Mouse (Mus musculus): Measurements from ENCODE around the gene Galnt2. TPM values are rescaled to one million over a fixed set of nuclear protein-coding genes. Genes with fewer than 3 reads are reported as not detected.

The Galnt2 gene
- polyA plus RNA-seq, 1 experiment, result 43.9 TPM

DNA sequence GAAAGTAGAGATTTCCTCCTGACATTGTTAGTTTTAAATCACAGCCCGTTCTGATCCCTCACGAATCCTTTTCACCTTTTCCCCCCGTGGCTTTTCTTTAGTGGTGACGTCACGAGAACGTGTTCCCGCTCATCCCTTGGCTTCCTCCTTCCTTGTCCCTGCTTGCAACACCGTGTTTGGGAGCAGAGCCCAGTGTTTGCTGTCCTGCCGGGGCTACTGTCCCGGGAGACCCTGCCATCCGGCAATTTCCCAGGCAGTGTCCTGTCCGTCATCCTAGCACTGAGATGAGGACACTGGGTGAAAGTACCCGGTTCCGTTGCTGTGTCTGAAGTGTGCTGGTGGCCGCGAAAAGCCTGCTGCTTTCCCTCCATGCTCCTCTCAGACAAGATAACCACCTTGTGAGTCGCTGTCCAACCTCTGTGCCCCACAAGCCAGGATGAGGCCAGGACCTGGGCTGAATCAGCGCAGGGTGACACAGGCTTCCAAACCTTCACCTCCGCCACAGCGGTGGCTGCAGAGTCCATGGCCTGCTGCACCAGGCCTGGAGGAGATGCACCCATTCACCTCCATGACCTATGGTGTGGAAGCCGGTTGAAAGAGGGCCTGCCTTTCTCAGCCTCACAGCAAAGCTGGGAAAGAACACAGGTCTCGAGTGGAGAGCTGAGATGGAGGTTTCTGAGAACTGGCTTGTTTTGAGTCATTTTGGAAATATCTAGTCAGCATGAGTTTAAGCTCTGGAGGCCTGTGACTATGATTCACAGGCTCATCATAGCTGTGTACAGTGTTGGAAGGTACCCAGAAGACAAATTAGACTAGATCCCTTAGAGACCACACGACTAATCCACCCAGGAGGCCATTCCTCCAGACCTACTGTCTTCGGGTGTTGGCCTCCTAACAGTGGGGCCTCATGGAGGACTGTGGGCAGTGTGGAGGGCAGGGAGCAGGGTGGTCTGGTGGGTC, 47.0 kb downstream of the Galnt2 start:
- Histone ChIP-seq H3K27ac (ENCODE audit: insufficient read depth, low read depth, low read length) (no peak overlapping the region), H3K4me1 (ENCODE audit: control insufficient read depth, insufficient read depth, low read length) (peaks cover 19% of the 10 kb centered on the region), H3K4me3 (ENCODE audit: insufficient read depth, low read length) (no peak overlapping the region)
- TF ChIP-seq POLR2A (IDR thresholded peaks at IDR 0.05; ENCODE audit: borderline replicate concordance, low read depth, low read length), result no peak
- no peak for TF ChIP-seq CTCF (IDR thresholded peaks at IDR 0.05; ENCODE audit: low read depth, low read length)

DNA sequence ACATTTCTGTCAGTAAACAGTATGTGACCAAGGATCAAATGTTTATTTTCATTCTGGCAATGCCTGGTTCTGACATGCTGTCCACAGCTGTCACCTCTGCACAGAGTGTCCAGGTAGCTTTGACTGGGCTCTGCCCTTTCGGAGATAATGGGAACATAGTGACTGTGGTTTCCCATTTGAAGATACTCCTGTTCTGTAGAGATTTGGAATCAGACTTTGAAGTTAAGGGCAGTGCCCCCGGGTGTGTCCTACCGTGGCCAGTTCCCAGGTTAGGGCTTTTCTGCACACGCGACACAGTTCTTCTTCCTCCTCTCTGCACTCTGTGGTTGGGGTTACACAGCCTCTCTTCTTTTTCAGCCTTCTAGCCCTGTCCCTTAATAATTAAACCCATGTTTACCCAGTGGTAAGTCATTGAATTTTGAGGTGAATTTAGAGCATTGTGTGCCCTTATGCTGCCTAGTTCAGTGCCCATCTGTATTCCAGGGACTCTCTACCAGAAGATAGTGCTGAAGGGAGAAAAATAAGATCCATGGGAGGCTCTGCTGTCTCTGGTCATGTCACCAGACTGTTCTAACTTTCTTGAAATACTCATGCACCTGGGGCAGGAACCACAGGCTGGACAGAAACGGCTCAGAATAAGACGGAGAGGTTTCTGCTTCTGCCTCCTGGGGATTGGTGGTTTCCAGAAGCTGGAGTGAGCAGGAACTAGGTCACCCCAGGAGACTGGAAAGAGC, 47.9 kb downstream of the Galnt2 start:
- Histone ChIP-seq H3K4me1 (ENCODE audit: control insufficient read depth, insufficient read depth, low read length) (peaks cover 14% of the 10 kb centered on the region), H3K4me3 (ENCODE audit: insufficient read depth, low read length) (no peak overlapping the region), H3K27ac (ENCODE audit: insufficient read depth, low read depth, low read length) (no peak overlapping the region)
- no peak for TF ChIP-seq CTCF (IDR thresholded peaks at IDR 0.05; ENCODE audit: low read depth, low read length)
- TF ChIP-seq POLR2A (IDR thresholded peaks at IDR 0.05; ENCODE audit: borderline replicate concordance, low read depth, low read length), result no peak

DNA sequence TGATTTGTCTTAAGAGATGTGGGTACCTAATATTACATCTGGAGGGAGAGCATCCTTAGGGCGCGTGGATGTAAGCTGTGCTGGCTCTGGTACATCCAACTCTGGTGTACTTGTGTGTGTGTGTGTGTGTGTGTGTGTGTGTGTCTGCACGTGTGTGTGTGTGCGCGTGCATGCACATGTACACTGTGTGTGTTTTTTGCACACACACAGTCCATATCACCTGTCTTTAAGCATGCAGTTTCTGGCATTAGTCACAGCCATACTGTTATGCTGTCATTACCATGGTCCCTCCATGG, 48.4 kb downstream of the Galnt2 start:
- H3K27ac ChIP-seq (ENCODE audit: insufficient read depth, low read depth, low read length), result no peak overlapping the region
- no peak overlapping the region for H3K4me3 ChIP-seq (ENCODE audit: insufficient read depth, low read length)
- peaks cover 14% of the 10 kb centered on the region for H3K4me1 ChIP-seq (ENCODE audit: control insufficient read depth, insufficient read depth, low read length)
- TF ChIP-seq CTCF (IDR thresholded peaks at IDR 0.05; ENCODE audit: low read depth, low read length) (no peak), POLR2A (IDR thresholded peaks at IDR 0.05; ENCODE audit: borderline replicate concordance, low read depth, low read length) (no peak)

DNA sequence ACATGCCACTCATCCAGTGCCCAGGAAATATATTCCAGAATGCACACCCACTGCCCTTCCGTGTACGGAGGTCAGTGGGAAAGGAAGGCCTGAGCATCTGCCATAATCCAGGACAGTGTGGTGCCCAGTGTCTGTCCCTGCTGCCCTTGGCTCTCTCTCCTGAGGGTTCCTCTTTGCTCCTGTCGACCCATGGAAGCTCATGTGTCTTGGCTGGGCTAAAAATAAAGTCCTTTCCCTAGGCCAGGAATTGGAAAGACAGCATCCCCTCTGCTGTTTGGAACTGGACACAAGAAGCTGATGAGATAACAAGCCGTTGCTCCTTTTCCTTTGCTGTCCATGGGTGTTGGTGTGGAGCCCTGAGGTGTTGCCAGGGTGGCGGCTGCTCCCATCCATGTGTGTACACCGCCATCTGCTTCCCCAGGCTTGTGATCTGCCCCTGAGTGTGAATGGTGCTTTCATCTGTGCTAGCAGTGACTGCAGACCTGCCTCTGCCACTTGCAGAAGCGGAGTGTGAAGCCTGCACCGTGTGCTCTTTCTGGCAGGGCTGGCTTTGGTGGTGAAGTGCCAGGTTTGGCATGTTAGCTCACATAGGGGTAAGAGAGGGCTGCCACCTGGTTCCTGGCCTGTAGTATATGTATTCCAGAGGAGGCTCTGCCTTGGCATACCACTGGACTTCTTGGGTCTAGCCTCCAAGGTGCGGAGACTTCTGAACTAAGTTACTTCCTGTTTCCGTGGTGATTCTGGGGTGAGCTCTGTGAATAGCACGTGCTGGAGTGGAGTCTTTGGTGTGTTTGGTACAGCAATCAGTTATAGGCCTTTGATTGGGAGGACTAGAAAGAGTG, 50.7 kb downstream of the Galnt2 start:
- no peak overlapping the region for H3K4me3 ChIP-seq (ENCODE audit: insufficient read depth, low read length)

DNA sequence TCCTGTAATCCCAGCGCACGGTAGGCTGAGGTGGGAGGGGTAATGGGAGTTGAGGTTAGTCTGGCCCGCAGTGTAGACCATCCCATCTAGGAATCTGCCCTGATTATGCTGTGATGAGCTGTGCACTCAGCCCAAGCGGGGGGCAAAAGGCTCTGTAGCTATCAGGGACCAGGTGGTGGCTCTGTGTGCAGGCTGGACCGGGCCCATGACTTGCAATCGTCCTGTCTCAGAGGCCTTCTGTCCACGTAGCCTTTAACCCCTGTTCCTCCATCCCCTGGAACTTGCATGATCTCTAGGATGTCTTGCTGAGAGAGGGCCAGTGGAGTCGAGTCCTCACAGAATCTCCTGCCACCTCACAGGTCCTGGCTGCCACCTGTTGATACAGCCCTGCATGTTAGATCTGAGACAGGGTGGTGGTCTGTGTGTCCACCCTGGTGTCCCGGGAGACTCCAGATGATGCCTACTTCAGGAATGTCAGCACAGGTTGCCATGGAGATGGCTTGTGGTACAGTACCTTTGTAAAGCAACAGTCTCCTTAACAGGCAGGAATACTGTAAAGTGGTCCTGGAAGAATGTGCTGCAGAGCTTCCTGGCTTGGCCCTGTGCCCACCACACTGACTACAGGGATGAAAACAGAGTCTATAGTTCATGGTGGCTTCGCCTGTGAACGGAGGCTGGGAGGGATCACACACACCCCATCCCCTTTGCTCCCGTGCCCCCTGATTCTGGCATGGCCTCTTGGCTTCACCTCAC, 51.9 kb downstream of the Galnt2 start:
- H3K4me3 ChIP-seq (ENCODE audit: insufficient read depth, low read length), result no peak overlapping the region
- H3K27ac ChIP-seq (ENCODE audit: insufficient read depth, low read depth, low read length), result no peak overlapping the region
- TF ChIP-seq POLR2A (IDR thresholded peaks at IDR 0.05; ENCODE audit: borderline replicate concordance, low read depth, low read length) (no peak), CTCF (IDR thresholded peaks at IDR 0.05; ENCODE audit: low read depth, low read length) (no peak)
- peaks cover 13% of the 10 kb centered on the region for H3K4me1 ChIP-seq (ENCODE audit: control insufficient read depth, insufficient read depth, low read length)

More for the DNA sequence above, 50.7 kb downstream of the Galnt2 start:
- TF ChIP-seq POLR2A (IDR thresholded peaks at IDR 0.05; ENCODE audit: borderline replicate concordance, low read depth, low read length) (no peak), CTCF (IDR thresholded peaks at IDR 0.05; ENCODE audit: low read depth, low read length) (no peak)
- Histone ChIP-seq H3K27ac (ENCODE audit: insufficient read depth, low read depth, low read length) (no peak overlapping the region), H3K4me1 (ENCODE audit: control insufficient read depth, insufficient read depth, low read length) (peaks cover 14% of the 10 kb centered on the region)

DNA sequence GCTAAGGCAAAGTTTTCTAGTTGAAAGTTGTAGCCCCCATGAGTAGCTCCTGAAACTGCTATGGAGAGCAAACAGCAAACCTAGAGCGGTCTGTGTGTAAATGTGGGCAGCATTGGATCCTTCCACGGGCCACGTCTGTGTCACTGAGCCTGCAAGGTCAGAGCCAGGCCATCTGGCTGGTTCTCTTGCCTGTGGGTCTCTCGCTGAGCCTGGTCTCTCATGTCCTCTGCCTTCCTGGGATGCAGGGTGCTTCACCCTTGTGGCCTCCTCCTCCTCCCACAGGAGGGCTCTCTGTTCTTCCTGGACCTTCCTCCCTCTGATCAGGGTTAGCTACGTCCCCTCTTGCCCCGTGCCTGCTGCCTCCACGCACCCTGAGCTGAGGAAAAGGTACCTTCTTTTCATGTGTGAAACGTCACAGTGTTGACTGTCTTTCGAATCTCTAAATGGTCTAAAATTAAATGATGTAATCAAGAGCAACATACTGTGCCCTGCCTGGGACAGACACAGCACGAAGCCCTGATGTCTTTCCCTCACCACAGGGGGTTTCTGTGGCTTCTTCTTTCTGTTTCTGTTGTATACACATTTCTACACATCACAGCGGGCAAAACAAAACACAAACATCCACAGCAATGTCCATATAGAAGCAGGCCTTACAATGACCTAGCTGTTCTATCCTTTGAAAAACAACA, 52.6 kb downstream of the Galnt2 start:
- Histone ChIP-seq H3K27ac (ENCODE audit: insufficient read depth, low read depth, low read length) (no peak overlapping the region), H3K4me3 (ENCODE audit: insufficient read depth, low read length) (no peak overlapping the region), H3K4me1 (ENCODE audit: control insufficient read depth, insufficient read depth, low read length) (peaks cover 7% of the 10 kb centered on the region)
- TF ChIP-seq POLR2A (IDR thresholded peaks at IDR 0.05; ENCODE audit: borderline replicate concordance, low read depth, low read length) (no peak), CTCF (IDR thresholded peaks at IDR 0.05; ENCODE audit: low read depth, low read length) (no peak)

DNA sequence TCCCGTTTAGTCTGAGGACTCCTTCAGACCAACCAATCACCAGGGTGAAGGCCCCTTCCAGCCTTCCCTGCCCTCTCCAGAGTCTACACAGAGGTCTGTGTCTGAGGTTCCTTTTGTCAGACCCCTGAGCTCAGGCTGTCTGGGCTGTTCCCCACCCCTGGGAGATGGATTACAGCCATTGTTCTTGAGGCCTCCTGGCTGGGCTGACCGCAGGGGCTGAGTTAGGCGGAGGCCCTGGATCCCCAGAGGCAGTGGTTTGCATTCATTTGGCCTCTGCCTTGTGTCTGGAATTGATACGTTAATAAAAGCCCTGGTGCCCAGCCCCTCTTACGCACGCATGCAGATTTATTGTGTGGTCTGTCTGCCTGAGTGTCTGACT, 53.1 kb downstream of the Galnt2 start:
- Histone ChIP-seq H3K4me3 (ENCODE audit: insufficient read depth, low read length) (no peak overlapping the region), H3K27ac (ENCODE audit: insufficient read depth, low read depth, low read length) (no peak overlapping the region), H3K4me1 (ENCODE audit: control insufficient read depth, insufficient read depth, low read length) (0 out of 2 replicates have a peak, but pooled peaks cover 2% of the 10 kb centered on the region)
- no peak for TF ChIP-seq CTCF (IDR thresholded peaks at IDR 0.05; ENCODE audit: low read depth, low read length)
- TF ChIP-seq POLR2A (IDR thresholded peaks at IDR 0.05; ENCODE audit: borderline replicate concordance, low read depth, low read length), result no peak

DNA sequence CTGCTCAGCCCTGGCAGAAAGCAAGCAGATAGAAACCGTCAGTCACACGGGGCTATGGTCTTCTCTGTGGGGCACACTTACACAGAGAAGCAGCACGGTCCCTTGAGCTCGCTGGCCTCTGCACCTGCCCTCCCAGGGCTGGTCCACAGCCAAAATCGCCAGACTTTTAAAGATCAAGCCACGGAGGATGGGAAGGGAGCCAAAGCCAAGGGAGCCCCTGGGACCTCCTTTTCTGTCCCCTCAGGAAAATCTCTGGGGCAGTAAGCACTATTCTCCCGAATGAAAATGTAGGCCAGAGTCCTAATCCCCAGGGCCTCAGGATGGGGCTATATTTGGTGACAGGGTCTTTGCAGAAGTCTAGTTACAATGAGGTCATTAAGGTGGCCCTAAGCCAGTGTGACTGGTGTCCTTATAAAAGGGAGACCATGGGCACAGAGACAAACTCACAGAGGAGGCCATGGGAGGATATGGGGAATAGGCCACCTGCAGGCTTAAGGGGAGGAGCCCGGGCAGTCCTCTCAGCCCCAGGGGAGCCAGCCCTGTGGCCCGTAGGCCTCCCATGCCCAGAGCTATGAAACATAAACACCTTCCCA, 53.9 kb downstream of the Galnt2 start:
- no peak overlapping the region for H3K27ac ChIP-seq (ENCODE audit: insufficient read depth, low read depth, low read length)
- no peaks in the 10 kb centered on the region for H3K4me1 ChIP-seq (ENCODE audit: control insufficient read depth, insufficient read depth, low read length)
- no peak overlapping the region for H3K4me3 ChIP-seq (ENCODE audit: insufficient read depth, low read length)
- TF ChIP-seq POLR2A (IDR thresholded peaks at IDR 0.05; ENCODE audit: borderline replicate concordance, low read depth, low read length) (no peak), CTCF (IDR thresholded peaks at IDR 0.05; ENCODE audit: low read depth, low read length) (no peak)

Measured in bone marrow macrophage, adult 2 months (primary cell).